Mouse (Mus musculus) 3134 (cell line): ENCODE results near the gene Atp6ap1l.

ENCODE experiments used
- DNase-seq: peaks from one replicate; pipeline ENCODE4 v3.0.0-alpha.2; 2011; ENCODE audit warnings: low spot score; ENCODE audit not compliant: insufficient read length; ENCODE audit errors: extremely low read depth

Gene Atp6ap1l

DNA sequence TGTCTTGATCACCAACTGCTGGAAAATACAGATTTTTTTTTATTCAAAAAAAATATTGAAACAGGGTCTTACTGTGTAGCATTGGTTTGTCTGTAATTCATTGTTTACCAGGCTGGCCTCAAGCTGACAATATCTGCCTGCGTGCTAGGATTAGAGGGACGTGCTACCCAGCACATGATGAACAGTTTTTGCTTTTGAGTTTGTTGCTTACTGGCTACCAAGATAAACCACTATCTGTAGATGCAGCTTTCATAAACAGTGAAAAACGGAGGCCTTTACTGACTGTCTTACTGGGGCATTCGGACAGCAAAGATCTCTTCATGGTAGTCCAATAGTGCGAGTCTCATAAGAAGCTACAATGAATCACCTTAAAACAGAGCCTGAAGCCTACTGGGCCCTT lies 15.0 kb downstream of the Atp6ap1l start:
- DNase-seq, result no peak

DNA sequence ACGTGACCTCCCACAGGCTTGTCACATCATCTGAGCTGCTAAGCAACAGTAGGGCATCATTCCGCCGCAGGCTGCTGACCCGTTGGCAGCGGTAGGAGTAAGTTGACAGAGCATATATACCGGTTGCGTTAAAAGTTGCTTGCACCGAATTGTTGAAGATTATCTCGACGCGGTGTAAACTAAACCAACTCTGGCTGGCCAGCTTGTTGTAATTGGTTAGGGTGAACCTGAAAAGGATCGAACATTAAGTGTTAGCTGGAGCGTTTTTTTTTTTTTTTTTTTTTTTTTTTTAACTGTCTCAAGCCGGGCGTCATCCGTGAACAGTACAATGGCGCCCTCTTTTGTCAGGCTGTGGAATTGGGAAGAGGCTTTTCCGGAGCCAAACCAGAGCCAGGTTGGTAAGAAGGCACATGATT lies 18.6 kb downstream of the Atp6ap1l start:
- DNase-seq, result no peak

DNA sequence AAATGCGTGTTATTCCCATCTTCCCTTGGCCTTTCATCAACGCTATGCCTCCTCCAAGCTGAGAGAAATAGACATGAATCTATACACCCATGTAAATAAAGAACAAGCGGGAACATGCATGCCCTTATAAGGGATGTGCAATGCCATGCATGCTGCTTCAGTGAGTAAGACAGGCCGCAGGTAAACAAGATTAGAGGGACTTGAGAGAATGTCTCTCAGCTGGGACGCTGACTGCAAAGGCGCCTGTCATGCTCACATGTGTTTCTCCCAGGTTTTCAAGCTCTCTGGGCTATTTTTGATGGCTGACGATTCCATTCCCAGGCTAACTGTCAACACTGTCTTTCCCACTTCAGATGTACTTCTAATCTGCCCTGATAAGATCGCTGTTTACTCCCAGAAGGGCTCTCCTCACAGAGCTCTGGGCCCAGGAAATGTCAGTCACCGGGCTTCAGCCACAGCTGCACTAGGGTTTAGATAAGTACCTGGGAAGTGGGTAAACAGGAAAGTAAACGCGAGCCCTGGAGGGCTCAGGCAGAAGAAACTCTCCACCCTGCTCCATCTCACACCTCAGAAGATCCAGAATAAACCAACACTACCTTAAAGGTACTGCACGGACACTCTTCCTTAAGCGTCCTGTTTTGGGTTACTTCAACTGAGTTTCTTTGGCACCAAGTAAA lies 19.2 kb downstream of the Atp6ap1l start:
- DNase-seq, result no peak

DNA sequence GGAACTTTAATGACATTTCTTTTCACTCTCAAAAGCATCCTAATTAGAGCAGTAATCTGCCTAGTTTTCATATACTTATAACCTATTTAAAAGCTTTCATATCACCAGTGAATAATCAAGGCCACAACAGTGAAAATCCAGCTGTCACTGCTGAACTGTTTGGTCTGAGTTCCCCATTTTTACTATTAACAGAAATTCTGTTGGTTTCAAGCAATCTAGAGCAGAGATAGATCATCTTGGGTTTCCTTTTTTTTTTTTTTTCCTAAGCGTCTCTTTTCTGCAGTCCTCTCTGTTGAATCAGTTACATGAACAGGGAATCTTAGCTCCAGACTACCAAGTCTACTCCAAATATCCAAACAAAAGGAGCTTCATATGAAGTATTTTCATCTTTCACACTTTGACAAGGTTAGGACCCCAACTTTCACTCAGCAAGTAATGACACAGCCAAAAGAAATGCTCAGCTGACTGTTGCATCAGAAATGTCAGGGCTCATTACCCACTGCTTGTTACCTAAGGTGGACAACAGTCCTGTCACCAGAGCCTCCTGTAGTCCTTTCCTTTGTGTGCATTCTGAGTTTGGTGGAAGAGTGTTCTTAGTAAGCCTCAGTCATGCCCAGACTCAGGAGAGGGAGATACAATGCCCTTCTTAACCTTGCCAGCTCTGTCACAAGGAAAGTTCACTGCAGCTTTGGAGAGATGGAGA lies 23.3 kb downstream of the Atp6ap1l start:
- DNase-seq, result no peak

DNA sequence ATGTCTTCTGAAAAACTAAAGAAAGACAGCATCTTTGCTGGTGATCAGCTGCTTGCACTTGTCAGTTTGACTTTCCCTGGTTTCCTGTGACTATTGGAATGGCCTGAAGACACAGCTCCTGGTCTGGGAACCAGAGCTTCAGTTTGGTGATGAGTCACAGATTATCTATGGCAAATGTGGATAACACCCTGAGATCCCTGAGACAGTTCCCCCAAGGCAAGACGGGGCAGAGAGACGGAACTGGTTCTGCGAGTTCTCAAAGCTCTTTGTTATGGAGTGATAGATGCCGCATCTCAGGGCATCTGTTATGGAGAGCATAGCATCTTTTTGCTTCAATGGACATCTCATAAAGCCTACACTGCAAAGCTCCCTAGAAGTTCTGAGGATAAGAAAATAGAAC lies 33.6 kb downstream of the Atp6ap1l start:
- DNase-seq, result no peak

DNA sequence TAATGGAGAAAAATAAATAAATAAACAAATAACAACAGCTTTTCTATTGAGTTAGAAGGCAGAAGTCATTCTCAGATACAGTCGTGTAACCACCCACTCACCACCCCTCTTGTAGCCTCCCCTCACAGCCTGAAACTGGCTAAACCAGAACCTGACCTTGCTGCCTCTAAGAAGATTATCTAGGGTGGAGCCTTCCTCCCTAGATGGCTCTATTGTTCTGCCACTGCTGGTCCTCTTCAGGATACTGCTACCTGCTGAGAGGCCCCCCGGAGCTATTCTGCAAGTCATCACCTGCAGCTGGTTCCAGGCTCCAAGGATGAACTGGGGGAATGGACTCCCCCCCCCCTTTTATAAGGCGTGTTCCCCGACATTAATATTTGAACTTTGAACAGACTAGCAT lies 36.0 kb downstream of the Atp6ap1l start:
- DNase-seq, result no peak

DNA sequence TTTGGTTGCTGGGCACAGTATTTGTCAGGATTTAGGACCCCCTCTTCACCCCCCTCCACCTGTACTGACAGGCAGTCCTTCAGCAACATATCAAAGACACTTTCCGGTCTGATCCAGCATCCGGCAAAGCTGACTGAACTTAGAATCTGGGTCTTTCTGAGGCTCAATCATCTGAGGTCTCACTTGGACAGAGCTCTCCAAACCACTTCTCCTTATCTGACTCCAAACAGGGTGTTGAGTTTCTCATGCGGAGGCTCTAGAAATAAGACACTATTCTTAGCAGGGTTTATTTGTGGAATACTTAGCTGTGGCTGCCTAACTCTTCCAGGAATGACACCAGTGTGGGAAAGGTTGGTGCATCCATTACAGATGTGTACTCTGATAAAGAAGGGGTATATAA lies 43.0 kb downstream of the Atp6ap1l start:
- DNase-seq, result no peak

DNA sequence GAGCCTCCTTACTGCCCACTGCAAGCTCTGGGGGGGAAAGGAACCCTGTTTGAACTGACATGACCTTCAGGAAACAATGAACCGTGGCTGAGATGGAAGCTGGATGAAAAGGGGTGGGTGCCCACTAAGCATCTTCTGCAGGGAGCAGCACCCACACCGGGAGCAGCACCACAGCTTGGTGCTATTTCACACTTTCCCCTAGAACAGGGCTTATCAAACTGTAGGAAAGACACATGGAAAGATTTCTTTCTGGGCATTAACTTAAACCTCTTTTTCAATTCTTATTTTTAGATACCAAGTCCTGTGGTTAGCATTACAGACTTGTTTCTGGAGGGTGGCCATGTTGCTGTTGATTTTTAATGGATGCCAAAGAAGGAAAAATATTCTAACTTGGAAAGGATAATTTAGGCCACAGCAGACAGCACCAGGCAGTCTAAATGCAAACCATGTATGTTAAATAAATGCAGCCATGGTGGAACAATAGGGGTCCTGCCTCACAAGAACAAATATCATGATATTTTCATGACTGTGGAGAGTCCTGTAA lies 44.2 kb downstream of the Atp6ap1l start:
- no peak for DNase-seq

DNA sequence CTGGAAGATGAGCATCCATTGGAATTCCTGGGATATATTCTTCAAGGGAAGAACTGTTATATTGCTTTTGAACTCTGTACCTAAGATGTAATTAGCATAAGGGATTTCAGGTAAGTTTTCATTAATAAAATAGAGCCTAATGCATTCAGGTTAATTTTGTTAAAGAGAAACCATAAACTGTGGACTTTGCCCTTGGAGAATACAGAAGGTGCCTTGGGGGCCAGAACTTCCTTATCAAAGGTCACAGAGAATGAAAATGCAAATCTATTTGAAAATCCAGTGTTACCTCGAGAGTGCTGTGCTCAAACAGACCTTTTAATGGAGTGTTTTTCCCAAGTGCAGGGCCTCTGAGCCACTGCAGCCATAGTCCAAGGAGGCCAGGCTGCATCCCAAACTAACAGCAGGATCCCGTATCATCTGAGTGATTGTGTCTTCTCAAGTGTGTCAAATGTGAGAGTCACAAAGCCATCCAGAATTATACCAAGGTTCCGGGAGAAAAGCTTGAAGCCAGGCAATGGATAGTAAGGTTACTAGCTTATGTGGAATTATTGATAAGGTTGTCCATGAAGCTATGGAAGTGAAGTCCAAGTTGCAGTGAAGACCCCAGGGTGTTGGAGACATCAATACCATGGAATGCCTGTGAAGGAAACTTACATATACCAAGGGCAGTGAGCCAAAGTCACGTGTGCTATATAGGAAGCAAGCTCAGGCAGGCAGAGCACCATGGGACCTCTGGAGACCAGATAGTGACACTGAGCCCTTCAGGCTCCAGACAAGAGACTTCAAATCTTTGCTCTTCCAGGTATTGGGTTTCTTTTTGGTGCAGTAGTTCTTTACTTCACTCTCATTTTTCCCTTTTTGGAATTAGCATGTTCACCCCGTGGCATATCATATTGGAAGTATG lies 52.2 kb downstream of the Atp6ap1l start:
- DNase-seq, result no peak

DNA sequence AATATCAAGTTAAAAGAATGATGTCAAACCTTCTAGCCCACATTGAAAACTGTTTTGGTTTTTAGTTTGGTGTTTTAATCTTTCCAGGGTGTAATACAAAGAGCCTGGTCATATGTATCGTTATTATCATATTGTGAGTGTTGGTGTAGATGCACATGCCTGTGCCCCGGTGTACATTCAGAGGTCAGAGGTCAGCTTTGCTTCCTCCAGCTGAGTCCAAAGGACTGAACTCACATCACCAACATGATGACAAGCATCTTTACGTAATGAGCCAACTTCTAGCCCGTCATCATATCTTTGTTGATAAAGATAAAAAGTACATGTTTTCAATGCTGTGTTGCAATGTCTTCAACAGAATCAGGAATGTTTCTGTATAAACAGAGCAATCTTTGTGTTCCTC lies 53.4 kb downstream of the Atp6ap1l start:
- no peak for DNase-seq

DNA sequence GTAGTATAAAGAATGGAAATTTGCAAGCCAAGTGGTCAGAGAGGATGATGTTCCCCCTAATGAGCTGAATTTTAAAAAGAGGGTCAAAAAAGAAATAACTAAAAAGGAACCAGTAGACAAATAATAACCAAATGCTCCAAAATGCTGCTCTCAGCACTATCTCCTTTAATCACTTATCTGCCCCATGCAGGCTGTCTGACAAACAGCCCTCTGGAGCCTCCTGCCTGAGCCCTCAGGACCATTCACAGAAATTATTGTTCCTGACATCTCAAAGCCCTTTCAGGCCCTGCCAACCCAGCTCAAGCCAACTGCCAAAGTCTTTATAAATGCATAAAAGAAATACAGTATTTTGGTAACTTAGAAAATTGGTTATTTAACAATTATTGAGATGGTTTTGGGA lies 61.0 kb downstream of the Atp6ap1l start:
- DNase-seq, result no peak

DNA sequence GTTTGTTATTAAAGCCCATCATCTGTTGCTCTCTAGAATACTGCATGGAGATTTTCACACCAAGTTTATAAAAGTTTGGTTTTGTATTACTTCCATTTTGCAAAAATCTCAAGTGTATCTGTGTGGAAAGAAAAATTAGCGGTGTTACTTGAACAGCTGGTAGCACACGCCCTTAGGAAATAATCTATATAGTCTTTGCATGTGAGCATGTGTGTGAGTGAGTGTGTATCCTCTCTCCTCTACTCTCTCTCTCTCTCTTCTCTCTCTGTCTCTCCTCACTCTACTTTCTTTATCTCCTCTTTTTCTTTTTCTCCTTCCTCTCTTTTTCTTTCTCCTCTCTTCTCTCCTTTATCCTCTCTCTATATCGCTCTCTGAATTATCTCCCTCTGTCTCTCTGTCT lies 61.7 kb downstream of the Atp6ap1l start:
- no peak for DNase-seq

DNA sequence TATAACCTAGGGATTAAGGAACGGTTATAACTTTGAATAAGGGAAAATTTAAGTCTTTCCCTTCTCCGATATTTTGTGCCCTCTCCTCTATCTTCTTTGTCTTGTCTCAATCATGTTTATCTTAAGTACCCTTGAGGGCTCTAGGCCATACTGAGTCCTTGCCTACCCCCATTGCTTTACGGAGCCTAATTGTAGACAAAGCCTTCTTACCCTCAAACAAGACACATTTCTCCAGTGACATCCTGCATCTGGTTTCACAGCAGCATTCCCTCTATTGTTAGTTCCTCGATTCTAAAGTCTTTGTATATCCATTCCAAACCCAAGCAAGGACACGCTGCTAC lies 64.0 kb downstream of the Atp6ap1l start:
- no peak for DNase-seq

DNA sequence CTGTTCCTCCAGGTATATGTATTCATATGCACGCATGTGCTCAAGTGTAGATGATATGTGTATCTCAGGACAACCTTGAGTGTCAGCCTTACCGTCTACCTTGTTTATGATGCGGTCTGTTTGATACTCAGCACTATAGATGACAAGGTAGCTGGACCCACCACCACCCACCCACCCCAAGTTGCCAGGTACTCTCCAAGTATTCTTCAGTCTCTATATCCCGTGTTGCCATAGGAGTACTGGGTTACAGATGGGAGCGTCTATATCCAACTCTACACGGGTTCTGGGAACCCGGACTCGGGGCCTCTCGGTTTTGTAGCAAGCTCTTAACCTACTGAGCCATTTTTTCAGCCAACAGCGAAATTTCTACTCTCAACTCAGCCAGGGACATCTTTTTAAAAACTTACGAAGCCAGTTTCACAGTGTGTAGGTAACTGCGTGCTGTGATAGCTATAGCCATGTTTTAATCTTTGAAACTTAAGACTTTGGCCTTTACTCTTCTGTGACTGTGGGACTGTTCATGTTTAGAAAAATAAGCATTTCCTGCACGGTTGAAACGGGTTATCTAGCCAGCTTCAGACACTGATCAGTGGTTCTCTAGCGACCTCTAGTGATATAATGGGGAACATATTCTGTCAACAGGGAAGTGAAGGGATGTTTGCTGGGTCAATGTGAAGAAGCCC lies 64.5 kb downstream of the Atp6ap1l start:
- DNase-seq, result no peak

DNA sequence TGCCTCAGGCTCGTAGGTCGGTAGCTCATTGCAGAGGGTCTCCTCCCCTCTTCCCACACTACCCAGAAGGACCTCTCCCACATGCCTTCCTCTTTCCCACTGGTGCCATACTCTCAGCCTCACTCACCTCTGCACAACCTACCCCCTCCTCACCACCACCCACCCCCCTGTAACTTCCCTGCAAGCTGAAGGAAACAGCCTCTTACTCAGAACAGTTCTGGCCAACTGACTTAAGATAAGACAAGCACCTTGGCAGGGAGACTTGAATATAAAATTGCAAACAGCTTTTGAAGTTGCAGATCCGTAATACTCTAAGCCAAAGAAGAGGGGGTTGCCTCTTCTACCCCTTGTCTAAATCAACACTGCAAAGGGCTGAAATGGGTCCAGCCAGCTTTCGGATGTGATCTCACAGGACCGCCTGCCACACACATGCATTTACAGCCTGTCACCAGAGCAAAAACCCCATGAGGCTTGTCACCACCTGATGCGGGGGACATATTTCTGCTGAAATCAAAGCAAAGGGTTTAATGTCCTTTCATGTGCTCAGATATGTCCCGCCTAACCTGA lies 71.4 kb downstream of the Atp6ap1l start:
- DNase-seq, result no peak
